Mouse (Mus musculus) G1E (cell line): ENCODE data around the gene Magi2. TPM values are rescaled to one million over a fixed set of nuclear protein-coding genes. Genes with fewer than 3 reads are reported as not detected.
A peak's percentile ranks its signal among the peaks of the same experiment; 100 is the strongest.
"Not testable (repeated sequence)": the region's sequence is repeated elsewhere in the genome, so short reads cannot be mapped to it uniquely, and the experiment has no call there.

Experiments
- ATAC-seq: 2 replicates; pipeline ENCODE4 v1.8.0; 2016; ENCODE audit warnings: mild to moderate bottlenecking; ENCODE audit not compliant: insufficient number of reproducible peaks, poor library complexity, low FRiP score, severe bottlenecking; ENCODE audit errors: extremely low read depth
- DNase-seq: peaks from one replicate; pipeline ENCODE4 v3.0.0; 2012; ENCODE audit warnings: low spot score
- H3K27me3 ChIP-seq: 2 replicates; pipeline ENCODE4 v1.6.1; 2012; ENCODE audit warnings: mild to moderate bottlenecking, low read length, inconsistent platforms; ENCODE audit not compliant: insufficient read depth
- H3K36me3 ChIP-seq: replicated peaks from 2 replicates; pipeline ENCODE3; 2012; ENCODE audit warnings: mild to moderate bottlenecking, inconsistent platforms
- H3K4me1 ChIP-seq: 2 replicates; pipeline ENCODE4 v1.6.1; 2012; ENCODE audit warnings: low read depth, low read length, inconsistent platforms, mixed read lengths; ENCODE audit not compliant: insufficient read depth
- H3K4me3 ChIP-seq: 2 replicates; pipeline ENCODE4 v1.5.1; 2012; ENCODE audit warnings: low read depth, mild to moderate bottlenecking, inconsistent platforms, low read length, moderate library complexity, mixed read lengths
- H3K9me3 ChIP-seq: replicated peaks from 2 replicates; pipeline ENCODE4 v1.6.1; 2012; ENCODE audit warnings: inconsistent platforms
- CTCF ChIP-seq: IDR thresholded peaks from 2 replicates; pipeline ENCODE4 v1.5.1; 2012; ENCODE audit warnings: low read depth, low read length, inconsistent platforms, mixed read lengths
- GATA1 ChIP-seq: IDR thresholded peaks from 2 replicates; pipeline ENCODE4 v1.6.1; 2012; ENCODE audit warnings: borderline replicate concordance, low read length, inconsistent platforms, mixed read lengths
- GATA2 ChIP-seq: IDR thresholded peaks from 2 replicates; pipeline ENCODE4 v1.6.1; 2012; ENCODE audit warnings: low read depth, low read length, inconsistent platforms, borderline replicate concordance
- POLR2AphosphoS5 ChIP-seq: IDR thresholded peaks from 2 replicates; pipeline ENCODE4 v1.6.1; 2012; ENCODE audit warnings: low read depth, low read length, inconsistent platforms; ENCODE audit not compliant: insufficient replicate concordance
- TAL1 ChIP-seq: conservative IDR thresholded peaks from 2 replicates; pipeline ENCODE4 v1.6.1; 2012; ENCODE audit warnings: low read depth, low read length, inconsistent platforms, mixed read lengths
- polyA plus RNA-seq: library from polyadenylated mRNA; stranded (reverse); fragments of >175 nt; gene quantifications from 2 replicates; pipeline ENCODE4 v1.2.3, GENCODE M21; 2012
- total RNA-seq, 2 experiments: library from RNA; stranded (forward) in 1 of 2; stranded (reverse) in 1 of 2; fragments of 200-1000 nt in 1 of 2; fragments of >200 nt in 1 of 2; fragmentation: Nextera tagmentation in 1 of 2; gene quantifications; 2 replicates each; pipeline ENCODE4 v1.2.3; 2014 to 2017

The Magi2 gene
- total and polyA plus RNA-seq, 3 experiments, result 0.69 to 1.3 (median 1.1) TPM

- DNase-seq (peak; percentile 76), ATAC-seq (peak; percentile 89)
- H3K36me3 ChIP-seq, result no peaks in the 10 kb centered on the region
- H3K4me1 ChIP-seq, result peaks cover 27% of the 10 kb centered on the region
- TF ChIP-seq GATA1 (no peak), CTCF (peak; percentile 29; the same call in 1 of the 2 replicates)
- H3K4me3 ChIP-seq, result peak overlapping the region; percentile 73
- H3K27me3 ChIP-seq, result peaks cover 34% of the 10 kb centered on the region
- no peaks in the 10 kb centered on the region for H3K9me3 ChIP-seq
Measured at GRCm38 (mm10) chr5:20701483-20702421, 1474.9 kb downstream of the Magi2 start.

- Histone ChIP-seq H3K4me3 (peak overlapping the region; percentile 73), H3K27me3 (peaks cover 34% of the 10 kb centered on the region), H3K4me1 (peaks cover 27% of the 10 kb centered on the region), H3K36me3 (no peaks in the 10 kb centered on the region), H3K9me3 (no peaks in the 10 kb centered on the region)
- peak; percentile 4 for DNase-seq
- no peak for ATAC-seq
- TF ChIP-seq GATA2, result no peak
- TF ChIP-seq POLR2AphosphoS5, result no peak
- TF ChIP-seq CTCF, result no peak
- no peak for TF ChIP-seq TAL1
- no peak for TF ChIP-seq GATA1
Measured at GRCm38 (mm10) chr5:20702480-20703303, 1475.9 kb downstream of the Magi2 start.

- TF ChIP-seq CTCF (no peak), GATA1 (no peak), TAL1 (no peak), GATA2 (no peak), POLR2AphosphoS5 (no peak)
- Histone ChIP-seq H3K27me3 (peaks cover 31% of the 10 kb centered on the region), H3K9me3 (no peaks in the 10 kb centered on the region), H3K4me1 (peaks cover 27% of the 10 kb centered on the region), H3K4me3 (no peak overlapping the region; the same call in 1 of the 2 replicates), H3K36me3 (no peaks in the 10 kb centered on the region)
- DNase-seq (no peak), ATAC-seq (no peak)
Measured at GRCm38 (mm10) chr5:20703304-20703700, 1476.5 kb downstream of the Magi2 start.

- peaks cover 27% of the 10 kb centered on the region for H3K27me3 ChIP-seq
- no peaks in the 10 kb centered on the region for H3K9me3 ChIP-seq
- peak overlapping the region; percentile 13; the same call in 1 of the 2 replicates for H3K4me3 ChIP-seq
- H3K36me3 ChIP-seq, result no peaks in the 10 kb centered on the region
- DNase-seq (no peak), ATAC-seq (no peak)
- peaks cover 27% of the 10 kb centered on the region for H3K4me1 ChIP-seq
- TF ChIP-seq GATA2 (no peak), GATA1 (no peak), TAL1 (no peak), POLR2AphosphoS5 (no peak), CTCF (no peak)
Measured at GRCm38 (mm10) chr5:20703971-20704575, 1477.2 kb downstream of the Magi2 start.

GRCm38 (mm10) chr5:20704886-20705285 is 1478.0 kb downstream of the Magi2 start:
- DNase-seq (no peak), ATAC-seq (no peak)
- TF ChIP-seq POLR2AphosphoS5, result no peak
- no peak for TF ChIP-seq GATA2
- TF ChIP-seq CTCF, result no peak
- TF ChIP-seq GATA1, result no peak
- no peak for TF ChIP-seq TAL1
- Histone ChIP-seq H3K9me3 (no peaks in the 10 kb centered on the region), H3K4me3 (no peak overlapping the region), H3K4me1 (peaks cover 27% of the 10 kb centered on the region), H3K36me3 (no peaks in the 10 kb centered on the region), H3K27me3 (peaks cover 20% of the 10 kb centered on the region; the same call in 1 of the 2 replicates)

- H3K4me1 ChIP-seq, result peaks cover 25% of the 10 kb centered on the region
- H3K9me3 ChIP-seq, H3K4me3 ChIP-seq, H3K36me3 ChIP-seq, DNase-seq, ATAC-seq: not testable (repeated sequence)
- H3K27me3 ChIP-seq, result peaks cover 13% of the 10 kb centered on the region; the same call in 1 of the 2 replicates
Measured at GRCm38 (mm10) chr5:20706322-20707282, 1479.8 kb downstream of the Magi2 start.

GRCm38 (mm10) chr5:20710845-20711244 is 1484.0 kb downstream of the Magi2 start:
- not testable (repeated sequence) for H3K4me1 ChIP-seq, H3K9me3 ChIP-seq, DNase-seq, H3K36me3 ChIP-seq, ATAC-seq, H3K27me3 ChIP-seq, H3K4me3 ChIP-seq

GRCm38 (mm10) chr5:20714619-20715018 is 1487.8 kb downstream of the Magi2 start:
- not testable (repeated sequence) for ATAC-seq, H3K4me1 ChIP-seq, H3K9me3 ChIP-seq, DNase-seq, H3K36me3 ChIP-seq, H3K4me3 ChIP-seq
- peaks cover 19% of the 10 kb centered on the region for H3K27me3 ChIP-seq
